Mouse (Mus musculus): Measurements from ENCODE around the gene Chrdl2.
A peak's percentile ranks its signal among the peaks of the same experiment; 100 is the strongest.
"Not testable (repeated sequence)": the region's sequence is repeated elsewhere in the genome, so short reads cannot be mapped to it uniquely, and the experiment has no call there.

The Chrdl2 gene

GRCm38 (mm10) chr7:100005790-100006189 is at the start of gene Chrdl2:
Chrdl2 (plus strand) TSS chr7:100006172.
- no peak for DNase-seq

GRCm38 (mm10) chr7:99957226-99957965 is 48.6 kb upstream of the Chrdl2 start:
- no peak for DNase-seq

- DNase-seq, result not testable (repeated sequence)
These were observed 45.4 kb upstream of the Chrdl2 start for GRCm38 (mm10) chr7:99960571-99960970.

DNA sequence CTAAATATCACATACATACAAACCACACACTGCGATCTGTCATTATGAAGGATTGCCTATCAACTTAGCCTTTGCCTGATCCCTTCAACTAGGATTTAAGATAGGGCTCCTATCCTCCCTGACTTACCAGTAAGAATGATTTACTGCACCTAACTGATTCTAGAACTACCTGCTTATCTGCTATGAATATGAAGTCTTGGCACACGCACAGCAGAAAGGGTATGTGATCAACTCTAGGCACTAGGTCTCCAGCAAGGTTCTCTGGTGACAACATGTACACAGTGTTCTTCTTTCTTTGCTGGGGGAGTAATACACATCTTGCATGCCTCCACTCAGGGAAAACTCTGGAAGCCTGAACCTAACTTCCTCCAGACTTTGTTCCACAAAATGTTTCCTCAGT is 44.5 kb upstream of the Chrdl2 start:
- DNase-seq, result no peak

- DNase-seq, result peak in 1 of 2 experiments; percentile 61
These were observed 43.3 kb upstream of the Chrdl2 start for GRCm38 (mm10) chr7:99962536-99963236.

DNA sequence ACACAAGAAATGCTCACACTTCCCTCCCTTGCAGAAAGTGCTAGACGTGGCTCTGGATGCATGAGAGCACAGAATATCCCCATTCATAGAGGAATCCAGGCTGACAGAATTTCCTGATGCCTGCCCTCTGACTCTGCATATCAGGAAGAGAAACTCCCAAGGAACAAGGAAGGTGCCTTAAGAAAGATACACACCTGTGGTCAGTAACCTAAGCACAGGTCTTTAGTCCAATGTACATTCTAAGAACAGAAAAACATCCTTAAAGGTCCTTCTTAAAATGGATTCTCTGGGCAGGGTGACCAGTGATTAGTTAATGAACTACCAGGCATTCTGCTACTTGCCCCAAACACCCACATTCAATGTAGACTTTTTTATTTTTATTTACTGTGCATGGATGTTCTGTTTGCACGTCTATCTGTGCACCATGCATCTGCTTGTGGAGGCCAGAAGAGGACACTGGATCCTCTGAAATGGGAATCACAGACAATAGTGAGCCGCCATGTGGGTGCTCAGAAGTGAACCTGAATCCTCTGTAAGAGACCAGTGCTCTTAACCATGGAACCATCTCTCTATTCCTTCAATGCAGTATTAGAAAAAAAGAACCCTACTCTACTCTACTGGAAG is 42.6 kb upstream of the Chrdl2 start:
- no peak for DNase-seq

- no peak for DNase-seq
These were observed 40.7 kb upstream of the Chrdl2 start for GRCm38 (mm10) chr7:99965020-99965841.

GRCm38 (mm10) chr7:99966011-99966721 is 39.8 kb upstream of the Chrdl2 start:
- DNase-seq, result no peak

DNA sequence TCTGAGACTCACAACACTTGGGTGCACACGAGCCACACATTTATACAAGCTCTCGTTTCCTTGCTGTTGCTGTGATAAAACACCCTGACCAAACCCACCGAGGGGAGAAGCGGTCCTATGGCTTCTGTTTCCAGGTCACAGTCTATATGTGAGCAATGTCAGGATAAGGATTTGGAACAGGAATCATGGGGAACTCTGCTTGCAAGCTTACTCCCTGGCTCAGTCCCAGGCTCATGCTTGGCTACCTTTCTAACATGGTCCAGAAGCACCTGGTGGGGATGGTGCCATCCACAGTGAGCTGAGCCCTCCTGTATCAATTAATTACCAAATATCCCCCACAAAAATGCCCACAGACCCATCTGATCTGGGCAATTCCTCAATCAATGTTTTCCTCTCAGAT is 36.8 kb upstream of the Chrdl2 start:
- no peak for DNase-seq

DNA sequence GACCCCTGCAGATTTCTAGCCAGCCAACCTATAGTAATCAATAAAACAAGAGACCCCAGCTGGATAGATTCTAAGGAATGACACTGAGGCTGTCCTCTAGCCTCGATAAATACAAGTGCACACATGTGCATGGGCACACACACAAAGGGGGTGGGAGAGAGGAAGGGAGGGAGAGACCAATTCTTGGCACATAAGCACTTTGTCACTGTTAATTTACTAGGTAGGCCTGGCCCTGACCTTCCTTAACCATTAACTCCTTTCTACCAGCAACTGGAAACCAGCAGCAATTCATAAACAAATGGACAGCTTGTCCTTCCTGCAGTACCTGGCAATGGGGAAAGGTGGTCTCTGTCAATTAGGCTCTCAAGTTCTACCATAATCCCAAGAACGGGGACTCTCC is 34.0 kb upstream of the Chrdl2 start:
- no peak for DNase-seq

GRCm38 (mm10) chr7:99972912-99973311 is 33.1 kb upstream of the Chrdl2 start:
- DNase-seq, result not testable (repeated sequence)

- no peak for DNase-seq
These were observed 31.6 kb upstream of the Chrdl2 start for GRCm38 (mm10) chr7:99974208-99974970.

DNA sequence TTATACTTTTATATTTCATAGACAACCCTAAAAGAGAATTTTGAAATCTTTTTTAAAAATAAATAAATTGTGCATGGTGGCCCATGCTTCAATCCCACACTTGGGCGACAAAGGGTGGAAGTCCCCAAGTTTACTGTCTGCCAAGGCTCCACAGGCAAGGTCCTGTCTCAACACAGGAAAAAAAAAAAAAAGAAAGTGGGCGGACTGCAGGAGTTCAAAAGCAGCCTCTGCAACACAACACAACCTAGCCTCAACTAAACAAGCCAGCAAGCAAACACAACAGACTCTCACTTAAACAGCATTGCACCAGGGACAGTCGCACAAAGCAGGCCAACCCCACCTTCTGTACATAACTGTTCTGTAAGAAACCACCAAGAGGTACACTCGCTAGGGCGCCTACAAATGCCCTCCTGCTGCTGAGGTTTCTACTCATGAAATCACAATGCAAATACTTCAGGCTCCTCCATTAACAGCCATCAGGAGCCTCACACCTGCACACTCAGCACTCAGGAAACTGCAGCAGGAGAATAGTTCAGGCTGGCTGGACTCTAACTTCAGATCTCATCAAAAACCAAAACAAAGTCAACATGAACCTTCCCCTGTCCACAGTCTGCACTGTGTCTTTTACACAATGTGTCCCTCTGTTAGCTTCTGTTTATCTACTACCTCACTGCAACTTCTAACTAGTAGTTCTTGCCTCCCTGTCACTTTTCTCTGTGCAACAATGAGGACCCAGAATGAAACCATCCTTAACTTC is 30.0 kb upstream of the Chrdl2 start:
- DNase-seq, result peak; percentile 64 to 72

- DNase-seq, result no peak
These were observed 27.9 kb upstream of the Chrdl2 start for GRCm38 (mm10) chr7:99978041-99978440.

DNA sequence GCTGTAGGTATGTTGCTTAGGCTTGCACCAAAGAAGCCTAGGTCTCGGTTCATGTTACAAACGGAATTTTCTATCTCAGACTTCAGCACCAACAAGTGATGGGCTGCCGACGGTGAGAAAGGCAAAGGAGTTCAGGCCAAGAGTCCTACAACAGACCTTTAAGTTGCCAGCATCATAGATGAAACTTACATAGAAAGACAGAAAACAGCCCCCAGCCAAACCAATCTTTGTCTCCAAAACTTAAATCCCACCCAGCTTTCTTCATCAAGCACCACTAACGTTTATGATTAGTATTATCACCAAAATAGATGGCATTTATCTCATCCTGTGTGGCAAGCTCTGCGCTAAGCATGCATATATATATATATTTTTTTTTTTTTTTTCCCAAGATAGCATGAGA is 26.9 kb upstream of the Chrdl2 start:
- DNase-seq, result no peak

DNA sequence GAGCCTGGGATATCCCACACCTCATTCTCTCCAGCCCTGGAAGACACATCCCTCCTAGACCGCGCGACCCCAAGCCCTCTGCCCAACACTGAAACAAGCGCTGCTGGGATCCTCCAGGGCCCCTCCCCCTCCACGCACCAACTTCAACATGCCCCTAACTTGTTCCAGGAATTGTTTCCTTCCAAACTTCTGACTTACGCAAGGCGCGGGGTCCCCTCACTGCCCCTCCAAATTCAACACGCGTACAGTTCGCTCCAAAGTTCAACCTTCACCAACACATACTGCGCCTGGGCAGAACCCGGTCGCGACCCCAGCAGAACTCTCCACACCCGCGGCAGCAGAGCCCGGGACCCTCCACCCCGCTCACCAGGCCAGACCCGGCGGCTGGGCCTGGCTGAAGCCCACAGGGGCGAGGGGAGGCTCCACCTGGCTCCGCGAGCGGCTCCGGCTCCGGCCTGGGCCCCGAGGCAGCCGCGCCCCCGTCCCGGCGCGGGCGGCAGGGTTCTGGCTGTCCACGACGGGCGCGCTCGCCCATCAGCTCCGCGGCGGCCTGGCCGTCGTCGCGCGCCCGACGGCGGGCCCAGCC is 26.3 kb upstream of the Chrdl2 start:
- peak; percentile 59 to 63 for DNase-seq

DNA sequence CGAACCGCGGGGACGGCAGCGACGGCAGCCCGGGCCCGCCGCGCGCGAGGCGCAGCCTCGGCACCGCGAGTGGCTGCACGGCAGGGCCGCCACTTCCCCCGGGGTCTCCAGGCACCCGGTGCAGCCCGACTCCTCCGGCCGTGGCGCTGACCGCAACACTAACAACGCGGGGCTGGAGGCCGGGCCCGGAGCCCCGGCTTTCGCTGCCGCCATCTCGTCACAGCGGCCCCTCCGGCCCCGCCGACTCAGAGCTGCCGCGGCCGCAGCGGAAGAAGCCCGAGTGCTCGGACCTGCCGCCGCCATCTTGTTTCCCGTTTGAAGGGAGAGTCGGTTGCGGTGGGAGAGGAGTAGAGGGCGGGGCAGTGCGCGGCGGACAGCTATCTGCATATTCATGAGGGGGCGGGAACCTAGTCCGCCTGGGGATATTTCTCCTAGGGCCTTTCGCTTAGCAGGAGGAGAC is 25.8 kb upstream of the Chrdl2 start, which contains the start of gene Rnf169:
Rnf169 (minus strand) TSS at position 317 of the 460 bp plus-strand sequence.
- peak; percentile 95 to 96 for DNase-seq

DNA sequence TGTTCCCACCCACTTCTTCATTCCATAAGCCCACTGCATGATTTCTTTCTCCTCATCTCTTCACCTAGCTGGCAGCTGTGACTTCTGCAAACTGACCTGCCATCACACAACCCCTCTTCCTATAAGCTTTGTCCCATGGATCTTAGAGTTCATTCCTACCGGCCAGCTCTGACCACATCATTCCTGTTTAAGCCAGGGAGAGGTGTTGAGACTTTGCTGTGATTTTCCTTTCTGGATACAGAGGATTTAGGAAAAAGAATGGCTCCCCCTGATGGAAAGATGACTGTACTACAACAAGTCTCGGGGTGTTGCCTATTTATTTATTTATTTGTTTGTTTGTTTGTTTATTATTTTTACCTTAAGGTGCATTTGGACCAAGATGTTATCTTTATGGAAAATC is 24.7 kb upstream of the Chrdl2 start:
- peak in 1 of 2 experiments; percentile 51 for DNase-seq

DNA sequence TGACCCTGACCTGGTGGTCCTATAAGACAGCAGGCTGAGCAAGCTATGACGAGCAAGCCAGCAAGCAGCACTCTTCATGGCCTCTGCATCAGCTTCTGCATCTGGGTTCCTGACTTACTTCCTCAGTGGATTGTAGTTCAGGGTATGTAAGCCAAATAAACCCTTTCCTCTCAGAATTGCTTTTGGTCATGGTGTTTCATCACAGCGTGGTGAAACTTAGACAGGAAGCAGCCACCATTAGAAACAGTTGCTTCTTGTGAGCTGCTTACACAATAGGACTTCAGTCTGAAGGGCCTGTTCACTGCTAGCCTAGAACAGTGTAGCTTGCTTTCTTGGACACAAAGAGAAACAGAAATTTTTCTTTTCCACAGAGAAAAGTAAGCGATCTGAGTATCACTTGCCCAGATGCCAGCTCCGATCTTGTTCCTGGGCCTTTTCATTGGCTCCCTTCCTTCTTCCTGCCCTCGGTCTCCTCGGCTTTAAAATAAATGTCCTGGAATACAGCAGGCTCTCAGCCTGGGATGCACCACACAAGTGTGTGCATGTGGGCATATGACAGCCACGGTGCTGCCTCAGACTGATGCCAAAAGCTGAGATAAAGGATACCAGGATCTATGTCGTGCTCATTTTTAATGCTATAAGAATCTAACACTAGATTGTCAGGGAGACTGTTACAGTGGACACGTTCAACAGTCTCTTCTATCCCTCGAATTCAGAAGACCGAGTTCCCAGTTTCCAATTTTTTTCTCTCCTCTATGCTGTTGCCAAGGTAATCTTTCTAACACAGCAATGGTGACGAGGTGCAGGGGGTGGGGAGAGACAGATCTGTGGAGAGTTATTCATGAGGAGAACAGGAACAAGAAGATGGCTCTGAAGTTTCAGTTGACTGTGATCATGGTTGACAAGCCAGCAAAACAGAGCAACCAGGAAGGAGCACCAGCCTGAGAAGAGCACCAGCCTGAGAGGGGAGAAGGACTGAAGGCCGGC is 23.4 kb upstream of the Chrdl2 start:
- DNase-seq, result no peak

Data from lung, adult 18-20 months (tissue).